Mouse (Mus musculus): ENCODE data around the gene Xrn1. TPM values are rescaled to one million over a fixed set of nuclear protein-coding genes. Genes with fewer than 3 reads are reported as not detected.

Xrn1 gene
- polyA plus RNA-seq (2014; fragmentation: Illumina TruSeq; extraction: RNeasy Lipid Tissue Mini Kit (QIAGEN cat#74804); ENCODE audit: low read depth, low replicate concordance), result 8.1 TPM

DNA sequence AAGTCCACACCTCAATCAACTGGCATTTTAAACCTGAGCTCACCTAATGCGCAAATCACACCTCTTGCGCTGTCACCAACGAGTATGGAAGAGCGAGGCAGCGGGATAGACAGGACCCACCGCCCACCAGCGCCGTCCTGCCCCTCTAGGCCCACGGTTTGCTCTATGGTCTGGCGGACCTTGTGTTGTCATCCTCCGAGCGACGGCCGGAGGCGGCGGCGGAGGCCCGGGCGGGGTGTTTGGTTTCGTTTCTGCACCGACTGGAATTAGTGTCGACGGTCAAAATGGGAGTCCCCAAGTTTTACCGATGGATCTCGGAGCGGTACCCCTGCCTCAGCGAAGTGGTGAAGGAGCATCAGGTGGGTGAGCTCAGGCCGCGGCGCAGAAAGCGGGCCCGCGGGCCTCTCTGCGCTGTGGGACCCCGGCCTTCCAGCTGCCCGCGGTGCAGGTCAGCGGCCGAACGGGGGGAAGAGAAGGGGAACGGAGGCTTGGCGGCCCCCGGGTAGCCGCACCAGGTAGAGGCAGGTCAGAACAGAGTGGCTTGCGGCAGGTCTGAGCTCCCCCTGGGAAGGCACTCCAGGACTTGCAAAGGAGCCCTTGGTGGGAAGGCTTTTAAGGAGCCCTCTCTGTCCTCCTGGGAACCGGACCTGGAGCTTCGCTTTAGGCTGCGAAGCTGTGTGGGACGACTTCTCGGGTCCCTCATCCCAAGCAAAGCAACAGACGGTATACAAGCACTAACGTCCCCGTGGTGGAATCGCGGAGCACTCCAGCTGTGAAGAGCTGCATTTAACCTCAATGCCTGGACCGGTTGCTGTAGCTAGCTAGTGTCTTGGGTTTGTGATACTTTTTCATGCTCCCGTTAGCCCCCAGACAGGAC is at the start of gene Xrn1:
TSS of gene Xrn1 (plus strand) at position 176 of the 877 bp plus-strand sequence.

Other genes starting within 250 kb of the Xrn1 start
- 2.1 TPM for gene Trpc1, start 204.4 kb upstream of the Xrn1 start, polyA plus RNA-seq (2014; fragmentation: Illumina TruSeq; extraction: RNeasy Lipid Tissue Mini Kit (QIAGEN cat#74804); ENCODE audit: low read depth, low replicate concordance)
- gene Pls1, start 109.4 kb upstream of the Xrn1 start, polyA plus RNA-seq (2014; fragmentation: Illumina TruSeq; extraction: RNeasy Lipid Tissue Mini Kit (QIAGEN cat#74804); ENCODE audit: low read depth, low replicate concordance), result 2.3 TPM
- 8.4 TPM for gene Atr, start 97.2 kb upstream of the Xrn1 start, polyA plus RNA-seq (2014; fragmentation: Illumina TruSeq; extraction: RNeasy Lipid Tissue Mini Kit (QIAGEN cat#74804); ENCODE audit: low read depth, low replicate concordance)
- gene Gk5, start 164.6 kb downstream of the Xrn1 start, polyA plus RNA-seq (2014; fragmentation: Illumina TruSeq; extraction: RNeasy Lipid Tissue Mini Kit (QIAGEN cat#74804); ENCODE audit: low read depth, low replicate concordance), result 9.8 TPM
- gene Tfdp2, start 241.5 kb downstream of the Xrn1 start, polyA plus RNA-seq (2014; fragmentation: Illumina TruSeq; extraction: RNeasy Lipid Tissue Mini Kit (QIAGEN cat#74804); ENCODE audit: low read depth, low replicate concordance), result 19.9 TPM

All from adipose tissue, adult 10 weeks (tissue).